Mouse (Mus musculus) heart, postnatal 14 days (tissue): ENCODE measurements at regions not wholly inside any gene's neighbourhood (a gene's known extent, or its start where the extent isn't known, plus 50 kb on each side); places are given as distances from the start of the nearest gene placed in this dataset.
A peak's percentile ranks its signal among the peaks of the same experiment; 100 is the strongest.

ENCODE experiments used
- DNase-seq, 2 experiments: peaks; one replicate each; pipeline ENCODE4 v3.0.0; 2021 to 2022
- intact Hi-C: fragments of 180-260 bp; cut with DNase I; formaldehyde crosslinking; loops from one replicate; pipeline ENCODE4 v1.15.1; 2025

DNA sequence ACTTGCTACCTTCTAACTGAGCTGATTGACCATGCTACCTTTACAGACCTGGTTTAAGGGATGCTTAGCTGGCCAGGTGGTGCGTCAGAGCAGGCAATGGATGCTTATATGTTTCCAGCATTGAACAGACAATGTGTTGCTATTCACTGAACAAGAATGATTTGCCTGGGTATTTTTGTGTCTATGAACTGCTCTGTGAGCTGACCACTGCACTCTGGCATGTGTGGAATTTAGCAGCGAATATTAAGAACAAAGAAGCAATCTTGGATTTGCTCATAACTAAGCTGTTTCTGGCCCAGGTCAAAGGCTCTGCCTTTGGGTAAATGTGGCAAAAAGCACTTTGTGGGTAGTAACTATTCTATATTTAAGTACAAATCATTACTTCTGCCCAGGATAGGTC is 58.3 kb upstream of the Ccdc39 start:
- intact Hi-C loops = no loop called here
- no peak for DNase-seq

DNA sequence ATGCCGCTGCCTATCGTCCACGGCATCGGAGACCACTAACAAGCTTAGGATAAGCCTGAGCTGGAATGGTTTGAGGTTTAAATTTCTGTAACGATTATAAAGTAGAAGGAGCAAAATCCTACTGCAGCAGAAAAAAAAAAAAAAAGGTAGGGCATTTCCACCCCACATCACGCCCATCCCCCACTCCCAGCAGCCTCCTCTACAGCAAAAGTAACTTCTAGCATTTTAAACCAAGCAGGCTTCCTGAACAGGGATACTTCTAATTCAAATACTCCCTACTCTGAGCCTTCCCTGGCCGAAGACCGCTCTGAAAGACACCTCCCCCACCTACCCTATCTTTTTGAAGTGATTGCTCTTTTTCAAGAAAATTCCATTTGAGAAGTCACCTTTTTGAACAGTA is 59.2 kb upstream of the Ccdc39 start:
- intact Hi-C loops = no loop called here
- no peak for DNase-seq

GRCm38 (mm10) chr3:33903816-33904215 is 59.7 kb upstream of the Ccdc39 start:
- intact Hi-C loops = no loop called here
- DNase-seq = peak in 1 of 2 experiments; percentile 1

DNA sequence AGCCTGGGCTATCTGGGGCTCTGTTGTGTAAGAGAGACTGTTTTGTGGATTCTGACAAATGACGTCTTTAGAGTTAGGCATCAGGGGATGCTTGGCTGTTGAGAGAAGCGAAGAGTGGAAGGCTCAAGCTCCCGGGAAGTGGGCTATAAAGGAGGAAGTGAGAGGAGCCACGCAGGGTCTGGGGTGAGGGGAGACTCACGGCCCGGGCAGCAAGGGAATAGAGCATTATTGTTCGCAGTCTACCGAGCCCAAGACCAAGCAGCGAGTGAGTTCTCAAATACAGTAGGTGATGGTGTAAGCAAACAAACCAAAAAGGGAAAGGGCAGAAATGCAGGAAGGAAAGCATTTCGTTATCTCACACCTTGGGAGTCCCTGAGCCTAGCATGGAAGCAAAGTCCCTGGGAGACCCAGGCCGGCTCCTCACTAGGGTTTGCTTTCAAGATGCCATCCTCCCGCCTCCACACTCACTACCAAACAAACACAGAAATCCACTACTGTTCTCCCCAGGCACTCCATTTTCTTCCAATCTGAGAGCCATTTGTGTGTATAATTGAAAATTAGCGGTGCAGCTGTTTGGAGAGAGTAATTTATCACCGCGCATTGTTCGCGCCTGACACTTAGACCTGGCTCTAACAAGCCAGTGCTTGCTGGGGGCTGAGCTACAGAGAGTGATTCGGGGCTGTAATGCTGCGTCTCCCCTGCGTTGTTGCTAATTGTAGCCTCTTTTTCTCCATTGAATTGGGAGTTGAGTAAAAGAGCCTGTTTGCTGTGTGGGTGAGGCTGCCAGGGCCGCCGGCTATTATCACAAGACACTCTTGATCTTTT is 61.0 kb upstream of the Ccdc39 start:
- intact Hi-C loops = no loop called here
- no peak for DNase-seq

DNA sequence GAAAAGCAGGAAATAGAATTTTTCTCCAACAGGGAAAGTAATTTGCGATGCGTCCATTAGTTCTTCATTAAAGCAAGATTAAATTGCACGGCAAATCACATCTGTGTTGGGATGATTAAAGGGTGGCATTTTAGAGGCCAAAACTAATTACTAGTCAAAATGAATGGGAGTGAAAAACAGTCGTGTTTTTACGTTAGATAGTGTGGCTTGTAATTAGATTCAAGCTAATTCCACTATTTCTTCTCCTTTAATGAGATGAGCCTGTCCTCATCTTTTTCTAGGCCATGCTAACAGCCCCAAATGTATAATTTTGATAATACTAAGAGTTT is 61.5 kb upstream of the Ccdc39 start:
- DNase-seq = no peak
- intact Hi-C loops = no loop called here

DNA sequence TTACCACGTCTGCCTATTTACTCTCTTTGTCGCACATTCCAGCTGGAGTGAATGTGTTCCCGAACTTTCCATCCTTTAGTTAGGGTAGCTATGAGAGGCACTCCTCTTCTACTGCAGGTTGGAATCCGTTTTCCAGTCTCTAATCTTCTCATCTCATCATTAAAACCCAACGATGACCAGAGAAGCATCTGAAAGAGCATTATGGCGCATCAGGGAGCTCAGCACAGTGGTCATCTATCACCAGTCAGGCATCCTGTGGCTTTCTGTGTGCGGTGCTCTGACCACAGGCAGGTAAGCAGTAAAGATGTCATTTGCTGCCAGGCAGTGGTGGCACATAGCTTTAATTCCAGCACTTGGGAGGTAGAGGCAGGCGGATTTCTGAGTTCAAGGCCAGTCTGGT is 63.0 kb upstream of the Ccdc39 start:
- no peak for DNase-seq
- intact Hi-C loops = no loop called here

DNA sequence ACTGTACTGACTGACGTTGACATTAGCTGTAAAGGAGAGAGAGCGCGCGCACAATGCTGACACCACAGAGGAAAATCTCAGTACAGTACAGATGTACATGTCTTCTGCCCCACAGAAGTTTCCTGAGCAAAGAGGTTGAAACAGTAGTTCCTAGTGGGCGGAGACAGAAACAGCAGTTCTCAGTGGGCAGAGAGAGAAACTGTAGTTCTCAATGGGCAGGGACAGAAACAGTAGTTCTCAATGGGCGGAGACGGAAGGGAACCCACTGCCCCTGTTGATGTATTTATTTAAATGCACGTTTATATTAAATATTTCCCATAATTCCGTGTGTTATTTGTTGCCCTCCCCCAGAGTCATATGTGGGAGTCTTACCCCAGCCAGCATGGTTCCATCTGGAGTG is 67.4 kb upstream of the Ccdc39 start:
- DNase-seq = no peak
- intact Hi-C loops = no loop called here

- DNase-seq = no peak
- intact Hi-C loops = no loop called here
These were observed 69.4 kb upstream of the Ccdc39 start for GRCm38 (mm10) chr3:33913470-33913869.

DNA sequence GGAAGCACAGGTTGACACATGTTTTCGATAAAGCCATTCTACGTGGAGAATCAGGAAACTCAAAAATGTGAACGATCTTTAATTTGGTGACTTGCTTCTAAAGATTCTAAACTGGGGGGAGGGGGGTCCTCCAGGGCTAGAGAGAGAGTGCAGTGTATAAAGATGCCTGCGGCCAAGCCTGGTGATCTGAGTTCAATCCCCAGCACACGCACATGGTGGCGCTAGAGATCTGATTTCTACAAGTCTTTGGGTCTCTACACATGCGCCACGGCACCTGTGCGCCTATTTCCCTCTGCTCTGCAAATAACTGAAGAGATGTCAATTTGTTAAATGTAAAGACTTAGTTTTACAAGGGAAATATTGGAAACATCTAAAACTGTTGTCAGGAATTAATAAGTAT is 70.3 kb upstream of the Ccdc39 start:
- DNase-seq = no peak
- intact Hi-C loops = no loop called here

DNA sequence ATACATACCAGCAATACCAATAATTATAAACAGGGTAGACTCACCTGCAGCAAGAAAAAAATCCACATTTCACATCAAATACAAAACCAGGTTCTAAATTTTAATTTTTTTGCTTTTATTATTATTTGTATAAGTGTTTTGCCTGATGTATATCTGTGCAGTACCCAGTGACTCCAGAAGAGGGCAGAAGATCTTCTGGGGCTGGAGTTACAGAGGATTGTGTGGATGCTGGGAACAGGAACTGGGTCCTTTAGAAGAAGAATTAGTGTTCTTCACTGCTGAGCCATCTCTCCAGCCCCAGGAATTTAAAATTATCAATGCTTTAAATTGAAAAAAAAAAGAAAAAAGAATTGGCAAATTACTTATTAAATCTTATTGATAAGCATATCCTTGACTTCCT is 71.7 kb upstream of the Ccdc39 start:
- intact Hi-C loops = no loop called here
- DNase-seq = no peak

DNA sequence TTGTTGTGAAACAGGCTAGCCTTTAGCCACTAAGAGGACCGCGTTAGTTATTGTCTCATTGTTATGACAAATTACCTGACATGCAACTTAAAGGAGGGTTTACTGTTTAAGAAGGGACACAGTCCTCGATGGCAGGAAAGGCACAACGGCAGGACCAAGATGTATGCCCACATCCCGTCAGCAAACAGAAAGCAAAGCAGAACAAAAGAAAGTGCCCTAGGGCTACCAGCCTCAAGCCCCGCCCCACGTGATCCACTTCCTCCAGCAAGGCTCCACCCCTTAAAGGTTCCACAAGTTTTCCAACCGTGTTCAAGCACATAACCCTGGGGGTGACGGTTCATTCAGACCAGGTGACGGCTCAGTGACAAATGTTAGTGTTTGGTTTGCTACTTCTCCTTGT is 72.2 kb upstream of the Ccdc39 start:
- intact Hi-C loops = no loop called here
- DNase-seq = no peak

DNA sequence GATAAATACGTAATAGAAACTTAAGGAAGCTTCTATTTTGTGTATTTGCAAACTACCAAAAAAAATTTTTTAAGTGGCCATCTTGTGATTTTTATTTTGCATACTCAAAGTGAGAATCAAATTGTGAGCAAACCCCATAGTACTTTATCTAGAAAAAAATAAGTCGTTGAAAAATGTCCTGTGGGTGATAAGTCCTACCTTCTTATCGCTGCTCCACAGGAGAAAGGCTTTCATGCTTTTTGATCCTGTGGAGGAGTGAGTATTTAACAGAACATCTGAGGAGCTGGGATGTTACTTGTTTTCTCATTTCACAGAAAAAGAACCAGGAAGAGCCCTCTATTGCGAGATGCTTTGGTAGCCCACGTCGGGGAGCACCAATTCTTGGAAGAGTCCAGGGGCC is 72.7 kb upstream of the Ccdc39 start:
- intact Hi-C loops = no loop called here
- DNase-seq = no peak

DNA sequence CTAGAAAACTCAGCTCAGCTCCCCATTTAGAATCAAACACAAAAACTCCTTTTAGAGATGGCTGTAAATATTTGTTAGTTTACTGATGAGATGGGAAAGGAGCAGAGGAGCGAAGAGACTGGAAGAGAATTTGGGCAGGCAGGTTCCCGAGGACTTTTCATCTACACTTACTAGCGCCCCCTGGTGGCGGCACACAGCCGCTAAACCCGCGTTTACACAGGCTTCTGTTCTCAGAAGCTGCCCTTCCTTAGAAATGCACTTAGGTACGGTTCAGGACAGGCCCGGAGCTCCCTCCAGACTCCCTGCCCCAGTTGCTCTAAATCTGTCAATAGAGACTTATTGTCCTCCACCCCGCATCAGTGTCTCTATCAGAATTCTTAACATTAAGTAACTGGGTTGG is 74.7 kb upstream of the Ccdc39 start:
- peak; percentile 78 to 82 for DNase-seq
- intact Hi-C loops = loop anchor here (1.0 kb wide), 1 partner anchor 94 kb away; no protein-coding TSS in a partner anchor

GRCm38 (mm10) chr3:33925072-33925471 is 81.0 kb upstream of the Ccdc39 start:
- DNase-seq = no peak
- intact Hi-C loops = no loop called here

DNA sequence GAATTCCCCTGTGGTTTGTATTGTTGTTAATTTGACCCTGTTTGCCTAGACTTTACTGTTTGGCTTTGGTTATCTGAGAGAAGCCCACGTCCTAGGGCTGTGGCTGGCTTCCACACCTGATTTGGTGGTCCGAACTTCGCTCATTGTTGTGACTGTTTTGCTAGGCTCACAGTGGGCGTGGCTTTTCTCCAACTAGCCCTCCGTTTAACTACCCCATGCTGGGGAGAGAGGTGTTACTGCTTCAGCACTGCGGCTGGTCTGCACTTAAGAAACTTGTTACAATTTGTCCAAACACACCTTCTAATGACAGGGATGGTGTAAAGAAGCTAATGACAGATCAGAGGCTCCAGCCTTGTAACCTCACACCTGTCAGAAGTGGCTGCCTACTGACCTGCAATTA is 64.7 kb upstream of the Fxr1 start:
- no peak for DNase-seq
- intact Hi-C loops = loop anchor here (5.0 to 10.0 kb wide), 5 partner anchors 127 to 1527 kb away; partner anchors contain the start of gene Dnajc19

DNA sequence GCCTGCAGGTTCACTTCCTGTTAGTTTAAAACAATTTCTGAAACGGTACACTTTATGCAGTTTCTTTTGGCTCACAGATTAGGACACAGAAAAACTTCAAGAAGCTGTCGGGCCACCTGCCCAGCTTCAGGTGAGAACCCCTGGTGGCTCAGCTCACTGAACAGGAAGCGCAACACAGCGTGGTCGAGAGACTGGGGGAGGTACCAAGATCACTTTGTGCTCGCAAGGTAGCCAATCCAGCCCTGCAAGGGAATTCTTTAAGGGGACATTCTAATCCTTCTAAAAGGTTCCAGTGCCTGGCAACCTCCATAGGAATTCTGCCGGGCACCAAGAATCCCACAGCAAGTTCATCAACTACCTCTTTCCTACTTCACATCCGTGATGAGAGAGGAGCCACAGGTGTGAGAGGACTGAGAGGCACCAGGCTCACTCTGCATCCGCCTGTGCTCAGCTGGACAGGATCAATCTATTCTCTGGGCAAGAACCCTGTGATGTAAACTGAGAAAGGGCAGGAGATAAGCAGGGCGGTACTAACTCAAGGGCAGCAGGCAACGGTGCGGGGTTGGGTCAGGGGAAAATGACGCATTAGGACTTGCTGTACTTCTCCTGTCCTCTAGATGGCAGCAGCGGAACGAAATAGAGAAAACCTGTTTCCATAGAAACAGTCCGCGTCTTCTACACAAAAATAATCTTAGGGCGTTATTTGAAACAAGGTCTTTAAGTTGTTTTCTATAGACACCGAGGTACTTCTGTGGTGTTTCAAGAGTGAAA is 63.7 kb upstream of the Fxr1 start:
- DNase-seq = peak; percentile 62 to 82
- intact Hi-C loops = loop anchor here (5.0 to 10.0 kb wide), 5 partner anchors 126 to 1526 kb away; partner anchors contain the start of gene Dnajc19

DNA sequence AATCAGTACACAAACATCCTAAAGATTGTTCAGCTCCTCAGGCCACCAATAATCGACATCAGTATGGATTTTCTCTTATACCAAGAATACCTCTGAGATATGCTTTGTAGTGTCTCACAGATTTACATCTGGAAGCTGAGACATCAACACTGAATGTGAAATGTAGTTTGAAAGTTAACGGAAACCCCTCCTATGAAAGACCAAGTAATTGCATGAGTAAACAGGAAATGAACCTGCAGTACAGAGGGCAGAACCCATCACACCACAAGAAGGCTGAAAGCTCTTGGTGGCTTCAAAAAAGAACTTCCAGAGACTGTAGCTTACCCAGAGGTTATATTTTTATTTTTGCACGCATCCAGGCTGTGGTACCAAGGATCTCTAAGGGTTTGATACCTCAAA is 63.1 kb upstream of the Fxr1 start:
- DNase-seq = no peak
- intact Hi-C loops = loop anchor here (5.0 to 10.0 kb wide), 5 partner anchors 126 to 1526 kb away; partner anchors contain the start of gene Dnajc19

DNA sequence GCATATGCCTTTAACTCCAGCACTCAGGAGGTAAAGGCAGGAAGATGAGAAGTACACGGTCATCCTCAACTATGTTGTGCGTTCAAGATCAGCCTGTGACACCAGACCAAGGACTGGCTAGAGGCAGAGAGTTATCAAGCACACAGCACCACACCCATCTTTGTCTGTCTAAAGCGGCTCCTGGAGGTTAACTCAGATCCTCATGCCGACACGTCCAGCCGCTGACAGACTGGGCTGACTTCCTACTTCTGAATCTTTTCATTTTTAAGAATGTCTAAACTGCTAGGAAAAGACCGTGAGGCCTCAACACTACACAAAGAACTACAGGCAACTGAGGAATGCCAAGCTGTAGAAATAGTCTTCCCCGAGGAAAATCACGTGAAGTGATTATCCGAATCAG is 62.1 kb upstream of the Fxr1 start:
- intact Hi-C loops = loop anchor here (5.0 to 10.0 kb wide), 5 partner anchors 125 to 1525 kb away; partner anchors contain the start of gene Dnajc19
- no peak for DNase-seq

DNA sequence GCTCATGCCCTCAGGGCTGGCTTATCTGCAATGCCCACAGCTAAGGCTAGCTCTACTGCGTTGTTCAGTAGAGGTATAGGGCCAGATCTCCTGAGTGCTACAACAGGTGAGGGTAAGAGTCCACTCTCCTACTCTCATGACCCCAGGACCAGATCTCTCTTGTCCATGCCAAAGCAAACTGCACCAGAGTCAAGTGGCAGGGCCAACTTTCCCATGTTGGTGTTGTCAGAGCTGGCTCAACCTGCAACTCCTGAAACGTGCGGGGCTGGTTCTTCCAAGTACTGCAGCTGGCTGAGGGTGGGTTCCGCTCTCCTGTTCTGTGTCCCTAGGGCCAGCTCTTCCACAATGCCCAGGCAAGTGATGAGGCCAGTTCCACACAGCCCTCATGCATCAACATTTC is 61.5 kb upstream of the Fxr1 start:
- DNase-seq = no peak
- intact Hi-C loops = loop anchor here (5.0 to 10.0 kb wide), 5 partner anchors 124 to 1524 kb away; partner anchors contain the start of gene Dnajc19

- intact Hi-C loops = no loop called here
- DNase-seq = no peak
These were observed 59.5 kb upstream of the Fxr1 start for GRCm38 (mm10) chr3:33960211-33960610.

DNA sequence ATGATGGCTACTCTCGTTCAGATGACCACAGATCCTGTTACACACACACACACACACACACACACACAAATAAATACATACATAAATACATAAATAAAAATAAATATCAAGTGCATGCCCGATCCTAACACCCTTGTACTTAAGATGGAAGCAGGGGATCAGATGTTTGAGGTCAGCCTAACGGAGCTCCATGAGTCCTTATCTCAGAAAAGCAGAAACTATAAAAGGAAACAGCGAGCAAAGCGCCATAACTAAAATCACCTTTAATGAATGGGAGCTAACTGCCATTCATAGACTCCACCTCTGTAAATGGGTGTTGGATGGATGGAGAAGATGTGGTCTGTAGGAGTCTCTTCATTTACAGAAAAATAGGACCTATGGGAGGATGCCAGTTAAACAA is 56.8 kb upstream of the Fxr1 start:
- intact Hi-C loops = no loop called here

GRCm38 (mm10) chr3:33967184-33967583 is 52.6 kb upstream of the Fxr1 start:
- intact Hi-C loops = no loop called here
- no peak for DNase-seq

More for the DNA sequence above, 56.8 kb upstream of the Fxr1 start:
- DNase-seq = no peak
